Mouse (Mus musculus): ENCODE data around the gene Saa4. TPM values are rescaled to one million over a fixed set of nuclear protein-coding genes. Genes with fewer than 3 reads are reported as not detected.
A peak's percentile ranks its signal among the peaks of the same experiment; 100 is the strongest.
"Not testable (repeated sequence)": the region's sequence is repeated elsewhere in the genome, so short reads cannot be mapped to it uniquely, and the experiment has no call there.

Saa4 gene
- not detected for total RNA-seq (2022)

DNA sequence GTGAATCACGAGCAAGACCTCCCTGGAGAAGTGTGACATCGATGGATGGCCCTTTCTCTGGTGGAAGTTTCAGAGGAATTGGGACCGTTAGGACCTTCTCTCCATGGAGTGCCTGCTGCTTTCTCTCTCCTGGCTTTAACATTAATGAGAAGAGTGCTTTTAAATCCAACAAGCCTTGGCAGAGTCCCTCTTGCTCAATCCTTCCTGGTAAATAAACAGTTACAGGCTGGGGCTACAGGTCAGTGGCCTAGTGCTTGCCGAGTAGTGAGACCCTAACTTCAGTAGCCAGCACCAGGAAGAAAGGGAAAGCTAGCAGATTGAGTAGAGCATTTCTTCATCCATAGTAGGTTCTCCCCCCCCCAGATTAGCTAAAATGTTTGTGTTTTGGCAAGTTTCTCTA is at the start of gene Saa4:
Gene Saa4, minus strand, starts transcription at position 146 of the 400 bp plus-strand sequence.
- no peak for DNase-seq (ENCODE audit: low spot score in 2 of 2)

DNA sequence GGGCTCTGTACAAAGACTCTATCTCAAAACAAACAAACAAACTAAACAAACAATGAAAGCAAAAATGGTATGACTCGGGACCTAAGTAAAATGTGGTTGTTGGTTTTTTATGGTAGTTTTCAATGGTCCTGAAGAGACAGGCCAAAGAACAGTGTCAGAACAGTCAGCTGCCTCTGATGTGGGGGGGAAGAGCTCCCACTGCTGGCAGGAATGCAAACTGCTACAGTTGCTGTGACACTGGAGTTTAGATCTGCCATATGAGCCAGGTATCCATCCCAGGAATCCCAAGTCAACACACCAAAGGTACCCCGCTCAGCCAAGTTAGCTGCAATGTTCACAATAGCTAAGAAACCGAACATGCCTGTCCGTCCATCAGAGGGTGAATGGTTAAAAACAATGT is 38.3 kb upstream of the Saa4 start:
- DNase-seq (ENCODE audit: low spot score in 2 of 2), result peak; percentile 10

DNA sequence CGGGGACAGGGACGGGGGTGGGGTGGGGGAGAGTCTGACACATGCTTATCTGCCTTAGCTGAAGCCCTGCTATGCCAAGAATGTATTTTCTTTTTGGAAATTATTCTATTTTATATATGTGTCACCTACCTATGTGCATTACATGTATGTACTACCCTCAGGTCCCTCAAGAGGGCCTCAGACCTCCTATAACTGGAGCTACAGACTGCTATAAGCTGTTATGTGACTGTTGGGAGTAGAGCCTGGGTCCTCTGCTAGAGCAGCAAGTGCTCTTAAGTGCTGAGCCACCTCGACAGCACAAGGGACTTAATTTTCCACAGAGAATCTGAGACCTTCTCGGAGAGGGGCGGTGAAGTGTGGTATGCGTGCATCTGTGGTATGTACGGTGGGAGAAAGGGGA is 36.0 kb upstream of the Saa4 start:
- DNase-seq (ENCODE audit: low spot score in 2 of 2), result no peak

DNA sequence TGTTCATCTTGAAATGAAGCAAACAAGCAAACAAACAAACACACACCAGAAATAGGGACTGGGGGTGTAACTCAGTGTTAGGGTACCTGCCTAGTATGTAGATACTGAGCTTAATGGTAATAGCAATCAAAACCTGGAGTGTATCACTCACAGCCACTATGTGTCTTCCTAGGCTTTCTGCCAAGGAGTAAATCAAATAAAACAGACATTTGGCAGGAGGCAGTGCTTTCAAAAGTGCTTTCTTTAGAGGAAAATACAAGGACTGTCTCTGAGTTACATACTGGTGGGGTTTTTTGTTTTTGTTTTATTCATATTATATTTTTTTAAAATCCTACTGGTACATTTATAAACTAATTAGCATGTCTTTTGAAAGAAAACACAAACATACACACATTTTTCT is 35.0 kb upstream of the Saa4 start:
- no peak for DNase-seq (ENCODE audit: low spot score in 2 of 2)

DNA sequence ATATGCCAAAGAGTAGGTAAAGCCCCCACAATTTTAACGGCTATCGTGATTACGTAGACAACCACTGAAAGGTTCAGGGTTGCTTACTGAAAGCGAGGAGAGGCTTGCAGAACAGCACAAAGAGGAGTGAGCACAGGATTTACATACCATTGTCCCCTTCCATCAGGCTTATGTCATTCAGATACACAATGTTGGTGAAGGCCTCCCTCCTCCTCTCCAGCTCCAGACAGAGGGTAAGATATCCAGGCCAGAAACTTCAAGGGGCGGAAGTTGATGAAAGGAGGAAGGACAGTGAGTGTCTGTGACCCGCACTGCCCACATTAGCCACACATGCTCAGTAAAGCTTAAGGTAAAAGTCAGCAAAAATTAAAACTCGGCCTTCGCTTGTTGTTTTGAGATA is 32.3 kb upstream of the Saa4 start:
- no peak for DNase-seq (ENCODE audit: low spot score in 2 of 2)

DNA sequence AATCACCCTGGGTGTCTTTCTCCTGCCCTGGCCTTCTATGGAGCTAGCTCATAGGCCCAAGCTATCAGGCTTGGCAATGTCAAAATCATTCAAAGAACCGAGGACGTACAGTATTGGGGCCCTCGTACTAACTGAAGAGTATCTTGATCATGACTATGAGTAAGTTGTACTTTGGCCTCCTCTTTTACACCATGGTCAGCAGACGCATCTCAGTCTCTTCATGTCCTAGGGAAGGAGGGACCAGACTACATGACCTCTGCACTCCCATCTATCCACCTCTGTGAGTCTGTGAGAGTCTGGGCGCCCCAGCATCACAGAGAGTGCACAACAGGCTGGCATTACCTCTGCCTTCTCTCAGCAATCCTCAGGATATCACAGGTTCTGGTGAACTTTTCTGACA is 30.2 kb upstream of the Saa4 start:
- no peak for DNase-seq (ENCODE audit: low spot score in 2 of 2)

DNA sequence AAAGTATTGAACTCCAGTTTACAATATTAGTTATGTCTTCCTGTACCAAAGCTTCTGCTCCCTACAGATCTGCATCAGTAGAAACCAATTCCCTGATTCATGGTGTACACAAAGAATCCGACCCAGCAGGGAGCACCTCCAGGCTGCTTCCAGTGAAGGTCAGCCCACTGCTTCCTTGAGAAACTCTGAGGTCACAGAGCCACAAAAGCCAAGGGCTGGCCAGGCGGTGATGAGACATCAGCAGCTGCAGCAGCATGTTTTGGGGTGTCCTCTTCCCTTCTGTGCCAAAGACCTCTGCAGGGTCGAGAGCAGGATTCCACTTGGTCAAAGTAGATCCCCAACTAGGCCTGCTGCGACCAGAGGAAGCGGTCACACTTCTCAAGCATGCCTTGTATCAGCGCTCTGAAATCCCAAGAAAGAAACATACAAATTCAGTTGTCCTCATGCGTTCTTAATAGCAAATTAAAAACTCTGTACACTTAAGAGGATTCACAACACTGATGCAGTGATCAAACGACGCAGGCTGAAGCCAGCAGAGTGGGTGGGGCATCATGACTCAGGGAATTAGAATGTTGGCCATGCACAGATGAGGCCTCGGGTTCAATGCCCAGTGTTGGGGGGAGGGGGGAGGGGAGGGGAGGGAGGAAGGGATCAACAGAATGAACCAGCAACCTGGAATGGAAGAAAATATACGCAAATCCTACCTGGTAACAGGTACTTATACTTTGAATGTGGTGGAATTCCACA is 28.8 kb upstream of the Saa4 start:
- no peak for DNase-seq (ENCODE audit: low spot score in 2 of 2)

DNA sequence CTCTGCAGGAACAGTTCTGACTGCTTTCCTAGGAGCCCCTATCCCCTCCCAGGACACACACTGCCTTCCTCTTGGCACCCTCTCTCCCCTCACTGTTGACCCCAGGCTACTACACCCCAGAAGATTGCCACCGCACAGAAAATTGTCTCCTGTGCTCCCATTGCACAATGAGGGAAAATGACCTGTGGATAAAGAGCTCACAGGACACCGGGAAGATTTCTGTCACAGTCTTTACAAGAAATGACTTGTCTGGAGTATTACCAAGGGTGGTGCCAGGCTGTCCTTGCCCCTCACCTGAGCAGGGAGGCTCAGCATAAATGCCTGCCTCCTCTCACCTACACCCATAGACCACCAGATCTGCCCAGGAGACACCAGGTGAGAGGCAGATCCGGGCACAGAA is 19.1 kb upstream of the Saa4 start, which contains the start of gene Saa2:
Gene Saa2, plus strand, starts transcription at position 301 of the 400 bp plus-strand sequence.
- DNase-seq (ENCODE audit: low spot score in 2 of 2), result no peak

DNA sequence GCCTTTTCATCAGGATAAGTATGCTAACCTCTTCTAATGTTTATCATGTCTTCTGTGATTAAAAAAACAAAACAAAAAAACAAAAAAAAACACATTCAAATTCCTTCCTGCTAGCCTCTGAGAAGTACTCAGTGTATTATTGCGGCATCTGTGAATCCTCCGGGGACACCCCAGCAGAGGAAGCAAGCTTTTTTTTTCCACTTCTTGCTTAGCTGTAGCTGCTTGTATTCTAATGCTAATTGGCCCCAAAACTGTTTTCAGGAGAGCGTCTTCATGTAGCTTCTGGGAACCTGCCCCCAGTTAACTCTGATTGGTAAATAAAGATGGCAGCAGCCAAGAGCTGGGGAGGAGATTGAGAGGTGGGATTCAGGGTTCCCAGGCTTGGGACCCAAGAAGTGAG is 16.1 kb upstream of the Saa4 start:
- DNase-seq (ENCODE audit: low spot score in 2 of 2), result no peak

DNA sequence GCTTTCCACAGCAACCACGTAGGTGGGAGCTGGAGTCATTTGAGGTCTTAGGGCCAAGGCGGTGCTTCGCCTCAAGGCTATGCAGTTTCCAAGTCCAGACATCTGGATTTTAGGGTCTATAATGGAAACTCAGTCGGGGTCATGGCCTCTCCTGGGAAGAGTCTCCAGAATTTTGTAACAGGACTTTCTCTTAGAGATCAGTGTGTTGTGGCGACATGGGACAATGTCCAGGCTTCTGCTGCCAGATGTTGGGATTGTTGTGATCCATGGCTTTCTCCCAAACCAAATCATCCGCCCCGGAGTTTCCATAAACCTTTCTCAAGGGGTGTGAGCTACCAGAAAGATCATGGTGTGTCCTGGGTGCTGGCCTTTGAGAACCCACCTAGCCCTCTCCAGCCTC is 14.0 kb upstream of the Saa4 start:
- DNase-seq (ENCODE audit: low spot score in 2 of 2), result no peak

DNA sequence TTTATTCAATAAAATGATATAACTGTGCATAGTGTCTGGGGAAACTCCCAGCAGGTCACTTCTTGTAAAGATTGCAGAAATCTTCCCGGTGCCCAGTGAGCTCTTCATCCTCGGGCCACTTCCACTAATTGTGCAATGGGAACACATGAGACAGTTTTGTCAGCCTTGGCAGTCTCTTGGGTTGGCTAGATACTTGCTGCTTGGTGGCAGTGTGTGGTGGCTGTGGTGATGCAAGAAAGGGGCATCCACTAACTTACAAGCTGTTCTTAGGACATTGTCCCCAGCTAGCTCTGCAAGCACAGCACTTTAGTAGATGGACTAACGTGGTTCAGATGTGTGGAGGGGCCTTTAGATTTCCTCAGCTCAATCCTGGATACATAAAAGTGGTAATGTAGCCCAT is 13.4 kb upstream of the Saa4 start:
- no peak for DNase-seq (ENCODE audit: low spot score in 2 of 2)

DNA sequence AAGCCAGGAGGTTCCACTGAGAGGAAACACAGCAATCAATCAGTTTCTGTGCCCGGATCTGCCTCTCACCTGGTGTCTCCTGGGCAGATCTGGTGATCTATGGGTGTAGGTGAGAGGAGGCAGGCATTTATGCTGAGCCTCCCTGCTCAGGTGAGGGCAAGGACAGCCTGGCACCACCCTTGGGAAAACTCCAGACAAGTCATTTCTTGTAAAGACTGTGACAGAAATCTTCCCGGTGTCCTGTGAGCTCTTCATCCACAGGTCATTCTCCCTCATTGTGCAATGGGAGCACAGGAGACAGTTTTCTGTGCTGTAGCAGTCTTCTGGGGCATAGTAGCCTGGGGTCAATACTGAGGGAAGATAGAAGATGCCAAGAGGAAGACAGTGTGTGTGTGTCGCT is 10.5 kb upstream of the Saa4 start, which contains the start of gene Saa1:
Gene Saa1, minus strand, starts transcription at position 101 of the 400 bp plus-strand sequence.
- DNase-seq (ENCODE audit: low spot score in 2 of 2), result not testable (repeated sequence)

DNA sequence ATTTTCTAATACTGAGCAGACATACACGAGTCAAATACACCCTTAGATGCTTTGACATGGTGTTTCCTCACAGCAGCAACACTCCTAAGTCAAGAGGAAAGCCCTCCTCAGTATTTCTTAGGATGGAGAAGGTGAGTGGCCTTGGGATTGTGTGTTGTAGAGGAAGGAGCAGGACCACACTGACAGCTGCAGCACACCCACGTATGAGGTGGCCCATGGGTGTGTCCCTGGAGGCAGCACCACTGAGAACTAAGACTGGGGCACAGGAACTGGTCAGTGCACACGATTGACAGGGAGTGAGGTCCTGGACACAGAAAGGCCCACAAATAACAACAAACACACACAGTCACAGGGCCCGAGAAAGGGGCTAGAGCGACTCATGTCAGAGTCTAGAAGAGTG is 7.6 kb upstream of the Saa4 start:
- DNase-seq (ENCODE audit: low spot score in 2 of 2), result not testable (repeated sequence)

DNA sequence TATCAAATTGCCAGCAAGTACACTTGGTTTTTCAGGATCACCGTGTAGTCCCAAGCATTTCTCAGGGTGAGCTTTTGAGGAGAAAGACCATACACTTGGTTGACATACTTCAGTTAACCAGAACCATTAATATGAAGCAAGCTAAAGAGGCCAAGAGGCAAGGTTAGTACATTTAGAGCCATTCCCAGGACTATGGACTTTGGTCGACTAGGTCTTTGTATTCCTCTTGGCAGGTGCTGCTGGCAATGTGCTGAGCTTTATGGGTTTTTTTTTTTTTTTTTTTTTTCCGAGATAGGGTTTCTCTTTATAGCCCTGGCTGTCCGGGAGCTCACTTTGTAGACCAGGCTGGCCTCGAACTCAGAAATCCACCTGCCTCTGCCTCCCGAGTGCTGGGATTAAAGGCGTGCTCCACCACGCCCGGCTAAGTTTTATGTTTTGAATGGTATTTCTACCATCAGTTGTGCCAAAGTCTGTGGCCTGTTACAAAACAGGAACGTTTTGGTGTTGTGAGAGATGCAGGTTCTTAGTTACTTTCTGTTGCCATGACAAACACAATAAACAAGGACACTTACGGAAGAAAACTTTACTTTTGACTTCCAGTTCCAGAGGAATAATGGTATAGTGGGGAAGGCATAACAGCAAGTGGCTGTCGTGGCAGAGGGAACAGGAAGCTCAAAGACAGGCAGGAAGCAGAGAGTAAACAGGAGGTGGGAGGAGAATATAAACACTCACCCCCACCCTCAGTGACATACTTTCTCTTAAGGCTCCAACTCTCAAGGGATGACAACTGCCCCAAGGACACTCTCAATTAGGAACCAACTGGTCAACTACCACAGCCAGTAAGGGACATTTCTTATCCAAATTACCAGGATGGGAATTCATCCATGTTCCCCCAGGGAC is 6.4 kb upstream of the Saa4 start:
- no peak for DNase-seq (ENCODE audit: low spot score in 2 of 2)

DNA sequence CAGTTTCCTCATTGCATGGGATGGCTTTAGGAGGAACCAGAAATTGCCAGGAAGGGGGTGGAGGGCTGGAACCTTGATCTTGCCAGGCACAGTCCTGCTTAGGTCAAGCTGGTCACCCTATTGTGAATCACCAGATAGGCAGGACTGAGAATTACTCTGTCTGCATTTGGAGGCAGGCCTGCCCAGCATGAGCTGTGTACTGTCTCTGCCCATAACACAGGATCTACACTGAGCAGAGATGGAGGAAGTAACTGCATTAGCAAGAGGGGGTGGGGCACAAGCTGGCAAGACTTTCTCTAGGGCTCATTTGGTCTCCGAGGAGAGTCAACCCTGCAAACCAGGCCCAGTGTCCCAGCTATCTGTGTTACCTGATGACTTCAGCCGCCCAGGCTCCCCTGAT is 2.6 kb upstream of the Saa4 start:
- DNase-seq (ENCODE audit: low spot score in 2 of 2), result no peak

DNA sequence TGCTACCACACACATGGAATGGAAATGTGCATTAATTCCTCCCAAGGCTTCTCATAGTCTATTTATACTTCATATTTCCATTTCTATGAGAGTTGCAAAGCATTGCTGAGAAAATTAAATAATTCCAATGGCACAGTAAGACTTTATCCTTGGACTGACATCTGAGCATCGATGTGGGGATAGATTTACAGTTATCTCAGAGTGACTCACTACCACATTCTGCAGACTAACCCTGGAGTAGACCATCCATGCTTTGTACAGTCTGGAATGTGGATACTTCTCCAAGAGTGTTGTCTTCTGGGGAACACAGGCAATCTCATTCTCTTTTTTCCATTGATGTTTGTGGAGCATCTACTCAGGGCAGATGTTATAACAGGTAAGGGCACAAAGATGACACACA is 4.8 kb downstream of the Saa4 start:
- no peak for DNase-seq (ENCODE audit: low spot score in 2 of 2)

DNA sequence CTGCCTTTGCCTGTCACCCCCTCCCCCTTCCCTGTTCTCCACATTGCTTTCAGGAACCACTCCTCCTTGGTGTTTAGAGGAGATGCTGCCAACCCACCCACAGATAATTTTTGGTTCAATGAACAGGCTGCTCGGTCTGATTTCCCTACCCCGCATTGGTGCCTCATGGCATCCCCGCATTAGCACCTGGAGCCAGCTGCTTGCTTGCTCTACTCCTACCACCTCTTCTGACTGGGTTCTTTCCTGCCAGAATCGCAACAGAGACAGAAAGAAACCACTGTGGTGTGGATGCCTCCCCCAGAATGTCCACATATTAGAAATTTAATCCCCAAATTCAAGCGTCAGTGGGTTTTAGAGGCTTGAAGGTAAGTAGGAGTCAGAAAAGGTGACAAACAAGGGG is 8.0 kb downstream of the Saa4 start:
- DNase-seq (ENCODE audit: low spot score in 2 of 2), result peak in 1 of 2 experiments; percentile 25

DNA sequence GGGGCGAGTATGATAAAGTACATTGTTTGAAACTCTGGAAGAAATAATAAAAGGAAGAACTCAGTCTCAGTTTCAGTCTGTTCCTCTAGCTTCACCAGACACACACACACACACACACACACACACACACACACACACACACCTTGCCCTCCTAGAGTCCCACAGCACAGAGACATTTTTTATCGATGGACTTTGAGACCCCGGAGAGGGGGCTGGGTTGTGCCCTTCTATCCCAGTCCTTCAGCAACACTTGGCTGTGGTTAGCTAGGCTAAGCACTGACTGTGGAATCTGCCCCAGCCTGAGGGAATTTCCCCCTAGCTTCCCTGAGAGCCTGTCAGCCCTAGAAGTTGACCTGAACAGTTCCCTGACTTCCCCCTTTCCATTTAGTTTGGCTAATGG is 8.6 kb downstream of the Saa4 start:
- no peak for DNase-seq (ENCODE audit: low spot score in 2 of 2)

DNA sequence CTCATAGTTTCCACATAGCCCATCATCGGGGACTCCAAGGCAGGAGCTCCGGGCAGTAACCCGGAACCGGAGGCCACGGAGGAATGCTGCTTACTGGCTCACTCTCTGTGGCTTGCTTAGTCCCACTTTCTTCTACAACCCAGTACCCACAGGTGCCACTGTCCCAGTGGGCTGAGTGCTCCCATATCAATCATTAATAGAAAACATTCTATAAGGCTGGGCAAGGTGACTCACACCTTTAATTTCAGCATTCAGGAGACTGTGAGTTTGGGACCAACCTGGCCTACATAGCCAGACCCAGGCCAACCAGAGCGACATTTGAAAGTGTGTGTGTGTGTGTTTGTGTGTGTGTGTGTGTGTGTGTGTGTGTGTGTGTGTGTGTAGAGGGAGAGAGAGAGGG is 9.0 kb downstream of the Saa4 start:
- DNase-seq (ENCODE audit: low spot score in 2 of 2), result no peak

DNA sequence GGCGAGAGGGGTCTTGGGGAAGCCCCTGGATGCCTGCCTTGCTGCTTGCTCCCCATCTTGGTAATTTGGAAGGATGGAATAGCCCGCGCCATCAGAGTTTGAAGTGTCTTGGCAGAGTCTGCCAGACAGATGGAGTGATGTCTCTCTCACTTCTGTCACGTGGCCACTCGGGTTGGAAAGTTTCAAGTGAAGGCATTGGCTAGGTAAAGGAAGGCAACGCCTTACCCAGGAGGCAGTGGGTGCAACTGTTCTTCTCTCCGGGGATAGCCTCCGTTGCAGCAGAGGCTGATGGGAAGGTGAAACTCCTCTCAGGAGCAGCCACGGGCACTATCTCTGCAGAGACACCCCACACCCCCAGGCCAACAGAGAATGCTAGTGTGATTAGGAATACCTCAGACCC is 11.9 kb downstream of the Saa4 start:
- DNase-seq (ENCODE audit: low spot score in 2 of 2), result no peak

DNA sequence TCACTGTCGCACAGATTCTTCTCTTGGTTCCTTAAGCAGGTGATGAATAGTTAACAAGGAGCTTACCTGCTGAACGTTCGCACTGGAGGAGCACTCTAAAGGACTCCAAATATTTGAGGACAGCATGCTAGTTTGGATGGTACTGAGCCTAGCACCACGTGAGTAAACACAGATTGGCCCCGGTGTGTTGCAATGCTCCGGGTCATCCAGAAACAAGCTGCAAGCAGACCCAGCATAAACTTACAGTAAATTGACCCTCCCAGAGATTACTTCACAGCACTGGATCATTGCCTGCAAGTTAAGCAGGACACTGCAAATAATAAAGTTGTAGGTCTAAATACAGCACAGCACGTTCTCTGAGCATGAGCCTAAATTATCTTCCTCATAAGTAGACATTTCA is 12.9 kb downstream of the Saa4 start:
- no peak for DNase-seq (ENCODE audit: low spot score in 2 of 2)

DNA sequence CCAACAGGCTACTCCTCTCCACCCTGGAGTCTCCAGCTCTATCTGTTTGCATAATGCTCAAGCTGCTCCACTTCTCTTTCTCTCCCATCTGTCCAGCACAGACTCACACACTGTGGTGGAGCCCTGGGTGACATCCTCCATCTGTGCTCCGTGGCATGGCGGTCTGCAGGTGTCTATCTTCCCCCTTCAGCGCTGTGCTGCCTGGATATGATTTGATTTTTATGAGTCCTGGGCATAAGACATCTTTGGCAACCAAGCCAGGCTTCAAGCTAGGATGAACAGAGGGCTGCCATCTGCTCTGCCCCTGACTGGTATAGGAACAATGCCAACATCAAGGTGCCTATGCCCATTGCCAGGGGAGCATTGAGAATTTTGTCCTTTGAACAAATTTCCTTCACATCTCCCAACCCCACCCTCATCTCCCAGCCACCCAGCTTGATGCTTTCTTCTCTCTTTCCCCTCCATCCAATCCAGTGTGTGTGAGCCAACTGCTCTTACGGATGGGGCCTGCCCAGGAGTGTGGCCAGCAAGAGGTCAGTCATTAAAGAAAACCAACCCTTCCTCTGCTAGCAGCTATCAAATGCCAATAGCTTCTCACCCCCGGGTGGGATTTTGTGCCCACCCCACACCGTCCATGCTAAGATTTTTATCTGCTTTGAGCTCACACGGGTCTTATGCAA is 13.7 kb downstream of the Saa4 start:
- no peak for DNase-seq (ENCODE audit: low spot score in 2 of 2)
